Mouse (Mus musculus) myocyte (in vitro differentiated cells): ENCODE measurements around the gene Fyn. TPM values are rescaled to one million over a fixed set of nuclear protein-coding genes. Genes with fewer than 3 reads are reported as not detected.

ENCODE experiments used
- H3K27me3 ChIP-seq: one replicate; pipeline ENCODE4 v1.6.1; 2011; ENCODE audit not compliant: control insufficient read depth, insufficient read depth, insufficient read length
- H3K36me3 ChIP-seq: one replicate; pipeline ENCODE4 v1.6.1; 2011; ENCODE audit not compliant: control insufficient read depth, insufficient read depth
- H3K4me2 ChIP-seq: one replicate; pipeline ENCODE4 v1.6.1; 2011; ENCODE audit warnings: low read depth, control low read depth
- H3K4me3 ChIP-seq: one replicate; pipeline ENCODE4 v1.5.1; 2011; ENCODE audit warnings: mild to moderate bottlenecking, control low read depth, moderate library complexity
- H3K79me2 ChIP-seq: one replicate; pipeline ENCODE4 v1.6.1; 2011; ENCODE audit not compliant: control insufficient read depth, insufficient read depth
- H3ac ChIP-seq: one replicate; pipeline ENCODE4 v1.6.1; 2011; ENCODE audit not compliant: control insufficient read depth, insufficient read length
- CEBPB ChIP-seq: IDR thresholded peaks from 2 replicates; pipeline ENCODE4 v1.6.1; 2011; ENCODE audit warnings: mild to moderate bottlenecking, moderate library complexity; ENCODE audit not compliant: poor library complexity, insufficient read depth, severe bottlenecking
- E2F4 ChIP-seq: IDR thresholded peaks from one replicate; pipeline ENCODE4 v1.6.1; 2011; ENCODE audit warnings: mild to moderate bottlenecking, control low read depth, moderate library complexity; ENCODE audit not compliant: insufficient read depth
- MAX ChIP-seq: IDR thresholded peaks from one replicate; pipeline ENCODE4 v1.6.1; 2011; ENCODE audit warnings: low read depth, mild to moderate bottlenecking, control low read depth
- MYOD1 ChIP-seq, 3 experiments: IDR thresholded peaks; one replicate each; pipeline ENCODE4 v1.6.1; 2011; ENCODE audit warnings: control low read depth in 2 of 3, low read depth in 2 of 3, mild to moderate bottlenecking in 2 of 3, moderate library complexity in 1 of 3; ENCODE audit not compliant: insufficient read length in 2 of 3, control insufficient read depth in 1 of 3
- MYOG ChIP-seq, 3 experiments: IDR thresholded peaks; one replicate each; pipeline ENCODE4 v1.6.1; 2011; ENCODE audit warnings: control low read depth in 2 of 3, low read depth in 2 of 3, mild to moderate bottlenecking in 2 of 3; ENCODE audit not compliant: insufficient read length in 2 of 3, control insufficient read depth in 1 of 3, insufficient read depth in 1 of 3
- POLR2A ChIP-seq: IDR thresholded peaks from one replicate; pipeline ENCODE4 v1.6.1; 2011; ENCODE audit warnings: low read depth, mild to moderate bottlenecking, control low read depth, moderate library complexity; ENCODE audit not compliant: insufficient read length
- POLR2AphosphoS2 ChIP-seq: IDR thresholded peaks from one replicate; pipeline ENCODE4 v1.6.1; 2011; ENCODE audit warnings: low read depth, control low read depth; ENCODE audit not compliant: insufficient read length
- REST ChIP-seq: IDR thresholded peaks from one replicate; pipeline ENCODE4 v1.6.1; 2011; ENCODE audit warnings: mild to moderate bottlenecking, control low read depth, moderate library complexity; ENCODE audit not compliant: insufficient read depth, insufficient read length
- SRF ChIP-seq: IDR thresholded peaks from one replicate; pipeline ENCODE4 v1.6.1; 2011; ENCODE audit warnings: low read depth; ENCODE audit not compliant: control insufficient read depth, insufficient read length
- TCF12 ChIP-seq: IDR thresholded peaks from one replicate; pipeline ENCODE4 v1.6.1; 2011; ENCODE audit warnings: mild to moderate bottlenecking, control low read depth; ENCODE audit not compliant: poor library complexity, insufficient read depth, severe bottlenecking
- TCF3 ChIP-seq: IDR thresholded peaks from one replicate; pipeline ENCODE4 v1.6.1; 2011; ENCODE audit warnings: low read depth, control low read depth; ENCODE audit not compliant: insufficient read length
- USF1 ChIP-seq: IDR thresholded peaks from one replicate; pipeline ENCODE4 v1.6.1; 2011; ENCODE audit warnings: low read depth, mild to moderate bottlenecking, control low read depth, moderate library complexity
- polyA plus RNA-seq: library from polyadenylated mRNA; unstranded; fragments of >200 nt; fragmentation: generic; extraction: Trizol; gene quantifications from one replicate; pipeline ENCODE4 v1.2.1, GENCODE M21; 2012; ENCODE audit warnings: missing spikeins

Fyn gene
- polyA plus RNA-seq, 1 experiment: 148 TPM

- no peak overlapping the region for H3ac ChIP-seq
These were observed 172.3 kb downstream of the Fyn start for GRCm38 (mm10) chr10:39540995-39541394.

GRCm38 (mm10) chr10:39541451-39541874 is 172.8 kb downstream of the Fyn start:
- H3K4me3 ChIP-seq: no peak overlapping the region
- H3K4me2 ChIP-seq: no peak overlapping the region
- H3K27me3 ChIP-seq: no peaks in the 10 kb centered on the region
- H3ac ChIP-seq: no peak overlapping the region
- TF ChIP-seq SRF: no peak
- TF ChIP-seq E2F4: no peak
- no peak for TF ChIP-seq POLR2AphosphoS2
- no peak for TF ChIP-seq TCF3
- no peak for TF ChIP-seq MYOD1 (IDR thresholded peaks at IDR 0.05; ENCODE audit: control insufficient read depth in 1 of 3, insufficient read length in 2 of 3, low read depth in 2 of 3)
- no peak for TF ChIP-seq REST
- no peak for TF ChIP-seq TCF12
- TF ChIP-seq MYOG (IDR thresholded peaks at IDR 0.05; ENCODE audit: control insufficient read depth in 1 of 3, insufficient read depth in 1 of 3, insufficient read length in 2 of 3, low read depth in 2 of 3): no peak
- TF ChIP-seq CEBPB: no peak
- no peak for TF ChIP-seq POLR2A
- no peak for TF ChIP-seq USF1
- TF ChIP-seq MAX: no peak
- no peaks in the 10 kb centered on the region for H3K79me2 ChIP-seq
- H3K36me3 ChIP-seq: peaks cover 62% of the 10 kb centered on the region

More at GRCm38 (mm10) chr10:39540995-39541394, 172.3 kb downstream of the Fyn start:
- Histone ChIP-seq H3K79me2 (no peaks in the 10 kb centered on the region), H3K36me3 (peaks cover 57% of the 10 kb centered on the region), H3K4me3 (no peak overlapping the region), H3K4me2 (no peak overlapping the region), H3K27me3 (no peaks in the 10 kb centered on the region)
- TF ChIP-seq E2F4 (no peak), MAX (no peak), REST (no peak), POLR2AphosphoS2 (no peak), TCF3 (no peak), MYOD1 (IDR thresholded peaks at IDR 0.05; ENCODE audit: control insufficient read depth in 1 of 3, insufficient read length in 2 of 3, low read depth in 2 of 3) (no peak), POLR2A (no peak), USF1 (no peak), CEBPB (no peak), MYOG (IDR thresholded peaks at IDR 0.05; ENCODE audit: control insufficient read depth in 1 of 3, insufficient read depth in 1 of 3, insufficient read length in 2 of 3, low read depth in 2 of 3) (no peak), SRF (no peak), TCF12 (no peak)

- no peaks in the 10 kb centered on the region for H3K27me3 ChIP-seq
- TF ChIP-seq MAX (no peak), MYOD1 (IDR thresholded peaks at IDR 0.05; ENCODE audit: control insufficient read depth in 1 of 3, insufficient read length in 2 of 3, low read depth in 2 of 3) (no peak), MYOG (IDR thresholded peaks at IDR 0.05; ENCODE audit: control insufficient read depth in 1 of 3, insufficient read depth in 1 of 3, insufficient read length in 2 of 3, low read depth in 2 of 3) (no peak), POLR2A (no peak), SRF (no peak), CEBPB (no peak), TCF3 (no peak), E2F4 (no peak), USF1 (no peak), REST (no peak), POLR2AphosphoS2 (no peak), TCF12 (no peak)
- H3K4me2 ChIP-seq: no peak overlapping the region
- peaks cover 67% of the 10 kb centered on the region for H3K36me3 ChIP-seq
- H3K4me3 ChIP-seq: no peak overlapping the region
- H3K79me2 ChIP-seq: no peaks in the 10 kb centered on the region
- no peak overlapping the region for H3ac ChIP-seq
These were observed 173.4 kb downstream of the Fyn start for GRCm38 (mm10) chr10:39541951-39542521.

- H3ac ChIP-seq: no peak overlapping the region
- H3K36me3 ChIP-seq: peaks cover 62% of the 10 kb centered on the region
- H3K79me2 ChIP-seq: no peaks in the 10 kb centered on the region
- H3K4me2 ChIP-seq: no peak overlapping the region
- TF ChIP-seq MAX (no peak), CEBPB (no peak), MYOG (IDR thresholded peaks at IDR 0.05; ENCODE audit: control insufficient read depth in 1 of 3, insufficient read depth in 1 of 3, insufficient read length in 2 of 3, low read depth in 2 of 3) (no peak), E2F4 (no peak), REST (no peak), TCF12 (no peak), MYOD1 (IDR thresholded peaks at IDR 0.05; ENCODE audit: control insufficient read depth in 1 of 3, insufficient read length in 2 of 3, low read depth in 2 of 3) (no peak)
- H3K27me3 ChIP-seq: no peaks in the 10 kb centered on the region
- no peak overlapping the region for H3K4me3 ChIP-seq
These were observed 174.0 kb downstream of the Fyn start for GRCm38 (mm10) chr10:39542535-39543257.
